Mouse (Mus musculus) ES-E14 (cell line): ENCODE measurements at regions not wholly inside any gene's neighbourhood (a gene's known extent, or its start where the extent isn't known, plus 50 kb on each side); places are given as distances from the start of the nearest gene placed in this dataset.

Experiments used
- DNase-seq: peaks from one replicate; pipeline ENCODE4 v3.0.0-alpha.2; 2013; ENCODE audit warnings: low read depth, low spot score
- H3K27ac ChIP-seq: 2 replicates; pipeline ENCODE4 v1.5.1; 2012; ENCODE audit warnings: low read depth, mild to moderate bottlenecking, low read length, moderate library complexity, mixed read lengths; ENCODE audit not compliant: poor library complexity, insufficient read depth, severe bottlenecking
- H3K36me3 ChIP-seq: 2 replicates; pipeline ENCODE4 v1.6.1; 2012; ENCODE audit warnings: mild to moderate bottlenecking, low read length, moderate library complexity, mixed read lengths; ENCODE audit not compliant: control insufficient read depth, poor library complexity, insufficient read depth, severe bottlenecking
- H3K4me1 ChIP-seq, 2 experiments: fragments of 150-350 bp in 1 of 2; sonication (generic) in 1 of 2; 2 replicates each; pipeline ENCODE4 v1.6.1; 2012; ENCODE audit warnings: low read length in 2 of 2, mild to moderate bottlenecking in 1 of 2, mixed read lengths in 1 of 2; ENCODE audit not compliant: control insufficient read depth in 2 of 2, insufficient read depth in 2 of 2, poor library complexity in 1 of 2
- H3K4me3 ChIP-seq, 2 experiments: fragments of 150-350 bp in 1 of 2; sonication (generic) in 1 of 2; 2 replicates each; pipeline ENCODE4 v1.5.1; 2012; ENCODE audit warnings: low read length in 2 of 2, low read depth in 1 of 2, mild to moderate bottlenecking in 1 of 2, mixed read lengths in 1 of 2; ENCODE audit not compliant: insufficient read depth in 1 of 2, poor library complexity in 1 of 2, severe bottlenecking in 1 of 2
- H3K9ac ChIP-seq: 2 replicates; pipeline ENCODE4 v1.6.1; 2012; ENCODE audit warnings: low read depth, mild to moderate bottlenecking, low read length, mixed read lengths; ENCODE audit not compliant: poor library complexity, insufficient read depth, severe bottlenecking
- H3K9me3 ChIP-seq: fragments of 150-350 bp; sonication (generic); 2 replicates; pipeline ENCODE4 v1.6.1; 2012; ENCODE audit warnings: low read depth, mild to moderate bottlenecking, low read length; ENCODE audit not compliant: control insufficient read depth, insufficient read depth
- CHD2 ChIP-seq: IDR thresholded peaks from 2 replicates; pipeline ENCODE4 v1.6.1; 2014; ENCODE audit warnings: mild to moderate bottlenecking, low read depth, low read length, inconsistent platforms
- HCFC1 ChIP-seq: IDR thresholded peaks from 2 replicates; pipeline ENCODE4 v1.6.1; 2012; ENCODE audit warnings: low read length, inconsistent platforms, borderline replicate concordance; ENCODE audit not compliant: insufficient read depth
- MAFK ChIP-seq: IDR thresholded peaks from 2 replicates; pipeline ENCODE4 v1.6.1; 2014; ENCODE audit warnings: mild to moderate bottlenecking, low read depth, low read length, inconsistent platforms; ENCODE audit not compliant: insufficient read depth
- ZC3H11A ChIP-seq: IDR thresholded peaks from 2 replicates; pipeline ENCODE4 v1.6.1; 2012; ENCODE audit warnings: low read depth, mild to moderate bottlenecking, inconsistent platforms, low read length, borderline replicate concordance
- ZNF384 ChIP-seq: IDR thresholded peaks from 2 replicates; pipeline ENCODE4 v1.6.1; 2012; ENCODE audit warnings: low read depth, low read length, inconsistent platforms
- in situ Hi-C, 2 experiments: fragments of 600-800 bp; cut with MboI; formaldehyde crosslinking; loops; one replicate each; pipeline ENCODE4 v1.15.1; 2025; ENCODE audit warnings: low sequenced_read_pairs in 2 of 2, inconsistent platforms in 1 of 2; ENCODE audit not compliant: unreplicated experiment in 2 of 2

GRCm38 (mm10) chr7:136349651-136350050, 544.8 kb upstream of the Mgmt start:
- in situ Hi-C loops = no loop called here
- no peak overlapping the region for H3K9ac ChIP-seq
- DNase-seq = no peak
- H3K27ac ChIP-seq = no peak overlapping the region
- no peaks in the 10 kb centered on the region for H3K9me3 ChIP-seq
- no peak for TF ChIP-seq ZNF384
- no peak for TF ChIP-seq ZC3H11A
- no peak for TF ChIP-seq MAFK
- no peak for TF ChIP-seq HCFC1
- no peak for TF ChIP-seq CHD2
- H3K4me3 ChIP-seq = no peak overlapping the region
- H3K4me1 ChIP-seq = no peaks in the 10 kb centered on the region
- H3K36me3 ChIP-seq = no peaks in the 10 kb centered on the region

GRCm38 (mm10) chr7:136357011-136357410, 537.4 kb upstream of the Mgmt start:
- Histone ChIP-seq H3K9me3 (no peaks in the 10 kb centered on the region), H3K27ac (no peak overlapping the region), H3K4me1 (no peaks in the 10 kb centered on the region), H3K36me3 (no peaks in the 10 kb centered on the region), H3K9ac (no peak overlapping the region), H3K4me3 (no peak overlapping the region)
- TF ChIP-seq ZNF384 = no peak
- no peak for TF ChIP-seq HCFC1
- no peak for TF ChIP-seq ZC3H11A
- no peak for TF ChIP-seq CHD2
- TF ChIP-seq MAFK = no peak
- in situ Hi-C loops = no loop called here
- DNase-seq = no peak

GRCm38 (mm10) chr7:136365318-136366211, 528.8 kb upstream of the Mgmt start:
- Histone ChIP-seq H3K4me3 (no peak overlapping the region), H3K4me1 (no peaks in the 10 kb centered on the region), H3K9ac (no peak overlapping the region), H3K9me3 (no peaks in the 10 kb centered on the region), H3K36me3 (no peaks in the 10 kb centered on the region), H3K27ac (no peak overlapping the region)
- in situ Hi-C loops = no loop called here
- TF ChIP-seq ZNF384 = no peak
- no peak for TF ChIP-seq CHD2
- no peak for TF ChIP-seq HCFC1
- no peak for TF ChIP-seq MAFK
- TF ChIP-seq ZC3H11A = no peak
- DNase-seq = no peak

GRCm38 (mm10) chr7:136377259-136377658, 517.2 kb upstream of the Mgmt start:
- Histone ChIP-seq H3K27ac (no peak overlapping the region), H3K4me3 (no peak overlapping the region), H3K9me3 (no peaks in the 10 kb centered on the region), H3K4me1 (no peaks in the 10 kb centered on the region), H3K9ac (no peak overlapping the region), H3K36me3 (no peaks in the 10 kb centered on the region)
- in situ Hi-C loops = no loop called here
- no peak for DNase-seq
- TF ChIP-seq HCFC1 (no peak), ZC3H11A (no peak), ZNF384 (no peak), MAFK (no peak)

GRCm38 (mm10) chr7:136377742-136378141, 516.7 kb upstream of the Mgmt start:
- in situ Hi-C loops = no loop called here
- Histone ChIP-seq H3K9me3 (no peaks in the 10 kb centered on the region), H3K9ac (no peak overlapping the region), H3K27ac (no peak overlapping the region), H3K4me3 (no peak overlapping the region), H3K36me3 (no peaks in the 10 kb centered on the region), H3K4me1 (no peaks in the 10 kb centered on the region)
- TF ChIP-seq HCFC1 (no peak), CHD2 (no peak), ZNF384 (no peak), ZC3H11A (no peak), MAFK (no peak)
- no peak for DNase-seq
